Mouse (Mus musculus) MEL (cell line): Measurements from ENCODE around the gene Tmem106a. TPM values are rescaled to one million over a fixed set of nuclear protein-coding genes. Genes with fewer than 3 reads are reported as not detected.

Experiments
- DNase-seq: peaks from one replicate; pipeline ENCODE4 v3.0.0; 2011; ENCODE audit warnings: low read depth, low spot score
- H3K27ac ChIP-seq: 2 replicates; pipeline ENCODE4 v1.5.1; 2012; ENCODE audit warnings: low read depth, mild to moderate bottlenecking, control low read depth, low read length, moderate library complexity; ENCODE audit not compliant: control insufficient read depth
- H3K27me3 ChIP-seq, 2 experiments: fragments of 150-350 bp in 1 of 2; sonication (generic) in 1 of 2; 2 replicates each; pipeline ENCODE4 v1.6.1; 2012; ENCODE audit warnings: low read length in 2 of 2, mild to moderate bottlenecking in 2 of 2, improper control_type of control experiment in 1 of 2, moderate library complexity in 1 of 2; ENCODE audit not compliant: insufficient read depth in 2 of 2, control insufficient read depth in 1 of 2
- H3K36me3 ChIP-seq, 2 experiments: 2 replicates each; pipeline ENCODE4 v1.6.1; 2012 to 2014; ENCODE audit warnings: low read length in 2 of 2, improper control_type of control experiment in 1 of 2, inconsistent platforms in 1 of 2, mild to moderate bottlenecking in 1 of 2; ENCODE audit not compliant: insufficient read depth in 2 of 2, control insufficient read depth in 1 of 2
- H3K4me1 ChIP-seq, 2 experiments: fragments of 150-350 bp in 1 of 2; sonication (generic) in 1 of 2; 2 replicates each; pipeline ENCODE4 v1.6.1; 2012; ENCODE audit warnings: low read length in 2 of 2, improper control_type of control experiment in 1 of 2, mild to moderate bottlenecking in 1 of 2; ENCODE audit not compliant: insufficient read depth in 2 of 2, control insufficient read depth in 1 of 2
- H3K4me3 ChIP-seq, 2 experiments: fragments of 150-350 bp in 1 of 2; sonication (generic) in 1 of 2; 2 replicates each; pipeline ENCODE4 v1.5.1; 2012; ENCODE audit warnings: low read depth in 2 of 2, low read length in 2 of 2, mild to moderate bottlenecking in 2 of 2, moderate library complexity in 2 of 2, control low read depth in 1 of 2, improper control_type of control experiment in 1 of 2; ENCODE audit not compliant: control insufficient read depth in 1 of 2, insufficient read depth in 1 of 2
- H3K79me2 ChIP-seq: 2 replicates; pipeline ENCODE4 v1.6.1; 2012; ENCODE audit warnings: mild to moderate bottlenecking, low read length, moderate library complexity; ENCODE audit not compliant: control insufficient read depth, poor library complexity, insufficient read depth
- H3K9ac ChIP-seq: 2 replicates; pipeline ENCODE4 v1.6.1; 2012; ENCODE audit warnings: low read depth, mild to moderate bottlenecking, control low read depth, low read length, moderate library complexity; ENCODE audit not compliant: control insufficient read depth, poor library complexity, severe bottlenecking
- H3K9me3 ChIP-seq: fragments of 150-350 bp; sonication (generic); replicated peaks from 2 replicates; pipeline ENCODE4 v1.6.1; 2012; ENCODE audit warnings: mild to moderate bottlenecking, low read length, improper control_type of control experiment, moderate library complexity; ENCODE audit not compliant: insufficient read depth
- BHLHE40 ChIP-seq: IDR thresholded peaks from 2 replicates; pipeline ENCODE4 v1.6.1; 2012; ENCODE audit warnings: low read depth, mild to moderate bottlenecking, inconsistent platforms, low read length, improper control_type of control experiment, borderline replicate concordance
- CHD1 ChIP-seq: IDR thresholded peaks from 2 replicates; pipeline ENCODE4 v1.6.1; 2012; ENCODE audit warnings: low read depth, mild to moderate bottlenecking, inconsistent platforms, low read length, improper control_type of control experiment
- CHD2 ChIP-seq: IDR thresholded peaks from 2 replicates; pipeline ENCODE4 v1.6.1; 2011; ENCODE audit warnings: low read length, improper control_type of control experiment
- CTCF ChIP-seq, 3 experiments: IDR thresholded peaks in 2 of 3; conservative IDR thresholded peaks in 1 of 3; 2 replicates each; pipeline ENCODE4 v1.5.1; 2011 to 2012; ENCODE audit warnings: low read length in 3 of 3, low read depth in 2 of 3, mild to moderate bottlenecking in 2 of 3, improper control_type of control experiment in 1 of 3, inconsistent platforms in 1 of 3, mixed read lengths in 1 of 3, moderate library complexity in 1 of 3; ENCODE audit not compliant: control insufficient read depth in 1 of 3, insufficient read depth in 1 of 3, poor library complexity in 1 of 3, severe bottlenecking in 1 of 3
- E2F4 ChIP-seq: IDR thresholded peaks from 2 replicates; pipeline ENCODE4 v1.6.1; 2011; ENCODE audit warnings: low read depth, low read length, improper control_type of control experiment, borderline replicate concordance
- ELF1 ChIP-seq: IDR thresholded peaks from 2 replicates; pipeline ENCODE4 v1.6.1; 2014; ENCODE audit warnings: low read depth, mild to moderate bottlenecking, inconsistent platforms, low read length, improper control_type of control experiment, moderate library complexity
- EP300 ChIP-seq, 2 experiments: IDR thresholded peaks; 2 replicates each; pipeline ENCODE4 v1.6.1; 2011; ENCODE audit warnings: improper control_type of control experiment in 2 of 2, low read length in 2 of 2, low read depth in 1 of 2, mild to moderate bottlenecking in 1 of 2
- ETS1 ChIP-seq: IDR thresholded peaks from 2 replicates; pipeline ENCODE4 v1.6.1; 2012; ENCODE audit warnings: low read depth, mild to moderate bottlenecking, inconsistent platforms, low read length, improper control_type of control experiment, moderate library complexity
- GATA1 ChIP-seq: IDR thresholded peaks from 2 replicates; pipeline ENCODE4 v1.6.1; 2011; ENCODE audit warnings: low read depth, low read length, improper control_type of control experiment
- HCFC1 ChIP-seq: IDR thresholded peaks from 2 replicates; pipeline ENCODE4 v1.6.1; 2012; ENCODE audit warnings: low read depth, mild to moderate bottlenecking, inconsistent platforms, low read length, improper control_type of control experiment, moderate library complexity
- JUND ChIP-seq: IDR thresholded peaks from 2 replicates; pipeline ENCODE4 v1.6.1; 2011; ENCODE audit warnings: low read depth, mild to moderate bottlenecking, improper control_type of control experiment, low read length
- MAZ ChIP-seq: IDR thresholded peaks from 2 replicates; pipeline ENCODE4 v1.6.1; 2012; ENCODE audit warnings: low read depth, mild to moderate bottlenecking, inconsistent platforms, low read length, improper control_type of control experiment
- MYB ChIP-seq: IDR thresholded peaks from 2 replicates; pipeline ENCODE4 v1.6.1; 2011; ENCODE audit warnings: mild to moderate bottlenecking, low read depth, low read length, improper control_type of control experiment
- MYC ChIP-seq: IDR thresholded peaks from 2 replicates; pipeline ENCODE4 v1.6.1; 2011; ENCODE audit warnings: low read depth, mild to moderate bottlenecking, low read length, improper control_type of control experiment, moderate library complexity
- NELFE ChIP-seq: IDR thresholded peaks from 2 replicates; pipeline ENCODE4 v1.6.1; 2011; ENCODE audit warnings: low read depth, low read length, improper control_type of control experiment
- NRF1 ChIP-seq: IDR thresholded peaks from 2 replicates; pipeline ENCODE4 v1.6.1; 2014; ENCODE audit warnings: low read depth, mild to moderate bottlenecking, inconsistent platforms, low read length, improper control_type of control experiment, moderate library complexity; ENCODE audit not compliant: poor library complexity, insufficient read depth, severe bottlenecking
- POLR2AphosphoS2 ChIP-seq: IDR thresholded peaks from 2 replicates; pipeline ENCODE4 v1.6.1; 2011; ENCODE audit warnings: low read length, improper control_type of control experiment
- RAD21 ChIP-seq: IDR thresholded peaks from 2 replicates; pipeline ENCODE4 v1.6.1; 2011; ENCODE audit warnings: mild to moderate bottlenecking, low read depth, low read length, improper control_type of control experiment
- SIN3A ChIP-seq: IDR thresholded peaks from 2 replicates; pipeline ENCODE4 v1.6.1; 2012; ENCODE audit warnings: low read length, improper control_type of control experiment, inconsistent platforms
- TBP ChIP-seq: IDR thresholded peaks from 2 replicates; pipeline ENCODE4 v1.8.0; 2011; ENCODE audit warnings: low read depth, low read length, improper control_type of control experiment
- TCF12 ChIP-seq: IDR thresholded peaks from 2 replicates; pipeline ENCODE4 v1.6.1; 2014; ENCODE audit warnings: low read depth, mild to moderate bottlenecking, inconsistent platforms, low read length, improper control_type of control experiment, moderate library complexity
- UBTF ChIP-seq: IDR thresholded peaks from 2 replicates; pipeline ENCODE4 v1.6.1; 2012; ENCODE audit warnings: low read depth, mild to moderate bottlenecking, inconsistent platforms, low read length, improper control_type of control experiment, moderate library complexity, borderline replicate concordance; ENCODE audit not compliant: insufficient read depth
- USF2 ChIP-seq, 2 experiments: IDR thresholded peaks; 2 replicates each; pipeline ENCODE4 v1.6.1; 2011 to 2012; ENCODE audit warnings: improper control_type of control experiment in 2 of 2, low read length in 2 of 2, borderline replicate concordance in 1 of 2, inconsistent platforms in 1 of 2, low read depth in 1 of 2, mild to moderate bottlenecking in 1 of 2; ENCODE audit not compliant: insufficient read depth in 1 of 2
- ZC3H11A ChIP-seq: IDR thresholded peaks from 2 replicates; pipeline ENCODE4 v1.6.1; 2012; ENCODE audit warnings: low read depth, mild to moderate bottlenecking, inconsistent platforms, low read length, improper control_type of control experiment
- ZKSCAN1 ChIP-seq: IDR thresholded peaks from 2 replicates; pipeline ENCODE4 v1.6.1; 2012; ENCODE audit warnings: low read depth, mild to moderate bottlenecking, inconsistent platforms, low read length, improper control_type of control experiment, moderate library complexity
- polyA plus RNA-seq, 2 experiments: library from polyadenylated mRNA; stranded (reverse) in 1 of 2; unstranded in 1 of 2; fragments of >175 nt in 1 of 2; fragments of >200 nt in 1 of 2; gene quantifications; 2 replicates each; pipeline versions ENCODE4 v1.2.1 to v1.2.4; 2012; ENCODE audit warnings: low replicate concordance in 2 of 2, low read depth in 1 of 2; ENCODE audit not compliant: insufficient read length in 2 of 2, insufficient read depth in 1 of 2, missing spikeins in 1 of 2
- total RNA-seq: library from RNA; depleted of rRNA; stranded (reverse); fragments of 300-350 nt; gene quantifications from 2 replicates; pipeline ENCODE4 v1.2.3, GENCODE M21; 2012

The Tmem106a gene
- total and polyA plus RNA-seq, 3 experiments: 0.23 to 0.81 TPM; not detected in 1

DNA sequence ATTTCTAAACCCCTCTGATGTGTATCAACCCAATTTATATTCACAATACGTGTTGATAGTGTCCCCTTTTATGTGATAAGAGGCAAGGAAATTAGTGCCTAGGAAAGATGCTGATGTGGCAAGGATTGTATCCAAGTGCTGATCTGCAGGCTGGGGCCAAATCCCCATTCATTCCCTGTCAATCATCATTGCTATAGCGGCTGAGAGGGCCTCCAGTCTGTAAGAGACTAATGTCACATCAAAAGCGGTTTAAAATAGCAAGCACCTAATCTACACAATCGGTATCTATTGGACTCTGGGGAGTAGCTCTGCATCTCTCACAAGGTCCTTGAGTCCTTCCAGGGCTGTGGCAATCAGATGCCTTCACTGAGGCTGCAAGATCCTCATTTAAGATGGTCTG, 32.1 kb downstream of the Tmem106a start:
- H3K4me3 ChIP-seq: no peak overlapping the region
- TF ChIP-seq E2F4 (no peak), TBP (no peak), JUND (no peak), MYC (no peak), BHLHE40 (no peak), GATA1 (no peak), TCF12 (no peak), CHD1 (no peak), HCFC1 (no peak), ZKSCAN1 (no peak), EP300 (IDR thresholded peaks at IDR 0.05; ENCODE audit: low read depth in 1 of 2, low read length in 2 of 2) (no peak), SIN3A (no peak), MYB (no peak), ZC3H11A (no peak), MAZ (no peak), NELFE (no peak), CTCF (IDR thresholded peaks at IDR 0.05 in 2 of 3, conservative IDR thresholded peaks at IDR 0.05 in 1 of 3; ENCODE audit: control insufficient read depth in 1 of 3, insufficient read depth in 1 of 3, low read depth in 2 of 3, low read length in 3 of 3, poor library complexity in 1 of 3, severe bottlenecking in 1 of 3) (no peak), NRF1 (no peak)
- DNase-seq: no peak
- peaks cover 0 to 2% of the 10 kb centered on the region in 2 experiments; a peak in 1 of 4 replicates for H3K27me3 ChIP-seq
- no peak overlapping the region for H3K27ac ChIP-seq
- peaks cover 0 to 10% of the 10 kb centered on the region in 2 experiments; a peak in 2 of 4 replicates for H3K36me3 ChIP-seq
- no peaks in the 10 kb centered on the region for H3K9me3 ChIP-seq
- H3K79me2 ChIP-seq: no peaks in the 10 kb centered on the region
- H3K4me1 ChIP-seq: peaks cover 5 to 14% of the 10 kb centered on the region in 2 experiments
- no peak overlapping the region for H3K9ac ChIP-seq

DNA sequence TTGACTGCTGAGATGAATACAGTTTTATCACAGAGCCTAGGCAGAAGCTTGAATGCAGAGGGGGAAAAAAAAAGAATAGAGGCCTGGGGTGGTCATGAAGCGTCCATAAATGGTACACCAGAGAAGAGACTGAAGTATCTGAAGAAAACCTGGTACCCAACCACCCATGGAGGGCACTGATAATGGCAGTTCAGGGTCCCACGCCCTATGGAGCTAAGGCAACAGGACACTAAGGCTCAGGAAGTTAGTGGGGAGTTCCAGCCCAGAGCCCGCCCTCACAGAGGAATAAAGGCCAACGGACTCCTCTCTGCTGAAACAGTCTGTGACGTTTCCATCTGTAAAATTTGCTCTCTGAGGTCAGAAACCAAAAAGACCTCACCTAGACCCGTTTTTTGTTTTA, 33.3 kb downstream of the Tmem106a start:
- Histone ChIP-seq H3K27me3 (peaks cover 0 to 2% of the 10 kb centered on the region in 2 experiments; a peak in 1 of 4 replicates), H3K4me1 (peaks cover 4 to 17% of the 10 kb centered on the region in 2 experiments)
- TF ChIP-seq TCF12: no peak
- no peak for TF ChIP-seq UBTF
- TF ChIP-seq TBP: no peak
- no peak for TF ChIP-seq CHD1
- TF ChIP-seq ETS1: no peak
- no peak for TF ChIP-seq ELF1
- no peak for TF ChIP-seq USF2 (IDR thresholded peaks at IDR 0.05; ENCODE audit: borderline replicate concordance in 1 of 2, insufficient read depth in 1 of 2, low read depth in 1 of 2, low read length in 2 of 2)
- no peak for TF ChIP-seq POLR2AphosphoS2
- TF ChIP-seq CHD2: no peak
- TF ChIP-seq RAD21: no peak
- no peak for TF ChIP-seq NRF1
- TF ChIP-seq, all 39 proteins: peak for 0
- Histone ChIP-seq H3K9ac (no peak overlapping the region), H3K79me2 (no peaks in the 10 kb centered on the region), H3K9me3 (no peaks in the 10 kb centered on the region), H3K36me3 (peaks cover 0 to 11% of the 10 kb centered on the region in 2 experiments; a peak in 2 of 4 replicates), H3K4me3 (no peak overlapping the region), H3K27ac (no peak overlapping the region)
- DNase-seq: no peak
